Mouse (Mus musculus) CH12.LX (cell line): ENCODE results near the gene Cdh18.

ENCODE experiments used
- CHD1 ChIP-seq: IDR thresholded peaks from 2 replicates; pipeline ENCODE4 v1.6.1; 2012; ENCODE audit warnings: low read depth, low read length, improper control_type of control experiment, inconsistent platforms
- CTCF ChIP-seq, 2 experiments: IDR thresholded peaks in 1 of 2; conservative IDR thresholded peaks in 1 of 2; 2 replicates each; pipeline ENCODE4 v1.5.1; 2011 to 2012; ENCODE audit warnings: low read depth in 2 of 2, low read length in 2 of 2, improper control_type of control experiment in 1 of 2, inconsistent platforms in 1 of 2, mild to moderate bottlenecking in 1 of 2, moderate library complexity in 1 of 2
- ELF1 ChIP-seq: IDR thresholded peaks from 2 replicates; pipeline ENCODE4 v1.6.1; 2014; ENCODE audit warnings: low read depth, mild to moderate bottlenecking, inconsistent platforms, low read length, improper control_type of control experiment
- GABPA ChIP-seq: IDR thresholded peaks from 2 replicates; pipeline ENCODE4 v1.6.1; 2012; ENCODE audit warnings: low read depth, low read length, improper control_type of control experiment, inconsistent platforms; ENCODE audit not compliant: insufficient replicate concordance
- JUND ChIP-seq: conservative IDR thresholded peaks from 2 replicates; pipeline ENCODE4 v1.6.1; 2011; ENCODE audit warnings: low read depth, low read length, improper control_type of control experiment
- MAX ChIP-seq: IDR thresholded peaks from 2 replicates; pipeline ENCODE4 v1.6.1; 2011; ENCODE audit warnings: low read length, improper control_type of control experiment
- MAZ ChIP-seq: IDR thresholded peaks from 2 replicates; pipeline ENCODE4 v1.6.1; 2012; ENCODE audit warnings: low read depth, mild to moderate bottlenecking, inconsistent platforms, low read length, improper control_type of control experiment, moderate library complexity
- MYC ChIP-seq: IDR thresholded peaks from 2 replicates; pipeline ENCODE4 v1.6.1; 2011; ENCODE audit warnings: low read depth, mild to moderate bottlenecking, improper control_type of control experiment, low read length

- TF ChIP-seq CHD1: no peak
- no peak for TF ChIP-seq CTCF (conservative IDR thresholded peaks at IDR 0.05 in 1 of 2, IDR thresholded peaks at IDR 0.05 in 1 of 2; ENCODE audit: low read depth in 2 of 2, low read length in 2 of 2)
- TF ChIP-seq ELF1: no peak
- no peak for TF ChIP-seq JUND
- no peak for TF ChIP-seq MYC
- no peak for TF ChIP-seq MAZ
- no peak for TF ChIP-seq MAX
- TF ChIP-seq GABPA: no peak
Measured at GRCm38 (mm10) chr15:23418158-23418557, 869.3 kb downstream of the Cdh18 start.
